Mouse (Mus musculus) erythroblast, embryonic 14.5 days (primary cell): ENCODE measurements around the gene U2af2.

Experiments used
- GATA1 ChIP-seq: IDR thresholded peaks from 2 replicates; pipeline ENCODE4 v1.6.1; 2012; ENCODE audit warnings: low read length, inconsistent platforms, mixed read lengths
- TAL1 ChIP-seq: IDR thresholded peaks from 3 replicates; pipeline ENCODE4 v1.6.1; 2012; ENCODE audit warnings: low read length, inconsistent platforms, mixed read lengths

- TF ChIP-seq TAL1 (no peak), GATA1 (no peak)
These were observed 45.9 kb upstream of the U2af2 start for GRCm38 (mm10) chr7:5016057-5016456.
